Mouse (Mus musculus) urinary bladder, postnatal 36 days (tissue): ENCODE measurements around the gene Uty.

ENCODE experiments used
- DNase-seq, 2 experiments: peaks; one replicate each; pipeline ENCODE4 v3.0.0; 2022; ENCODE audit warnings: low spot score in 2 of 2, mixed read lengths in 1 of 2

Uty gene

GRCm38 (mm10) chrY:1245426-1245863, at the start of gene Uty:
Uty (minus strand) TSS chrY:1245759.
- peak in 1 of 2 experiments; percentile 49 for DNase-seq

GRCm38 (mm10) chrY:1293708-1294107, 48.1 kb upstream of the Uty start:
- DNase-seq, result no peak

GRCm38 (mm10) chrY:1286171-1286795, 40.7 kb upstream of the Uty start, which contains the start of gene Ddx3y:
Ddx3y (minus strand) TSS chrY:1286629.
- peak in 1 of 2 experiments; percentile 50 for DNase-seq

GRCm38 (mm10) chrY:1285735-1286134, 40.2 kb upstream of the Uty start:
- peak in 1 of 2 experiments; percentile 13 for DNase-seq

- no peak for DNase-seq
These were observed 558 bp upstream of the Uty start for GRCm38 (mm10) chrY:1246117-1246516.

- no peak for DNase-seq
These were observed 619 bp downstream of the Uty start for GRCm38 (mm10) chrY:1244940-1245339.

GRCm38 (mm10) chrY:1244421-1244820, 1.1 kb downstream of the Uty start:
- DNase-seq, result no peak

GRCm38 (mm10) chrY:1220001-1220400, 25.6 kb downstream of the Uty start:
- no peak for DNase-seq

GRCm38 (mm10) chrY:1178476-1178875, 67.1 kb downstream of the Uty start:
- no peak for DNase-seq

GRCm38 (mm10) chrY:1163054-1163453, 82.5 kb downstream of the Uty start:
- DNase-seq, result no peak

- no peak for DNase-seq
These were observed 129.4 kb downstream of the Uty start for GRCm38 (mm10) chrY:1116153-1116552.

- DNase-seq, result no peak
These were observed 131.5 kb downstream of the Uty start for GRCm38 (mm10) chrY:1114016-1114415.
